Mouse (Mus musculus): ENCODE results near the gene Hdgfl2. TPM values are rescaled to one million over a fixed set of nuclear protein-coding genes. Genes with fewer than 3 reads are reported as not detected.

The Hdgfl2 gene
- total and polyA plus RNA-seq, 3 experiments = 35.3 to 93.6 (median 68.9) TPM

DNA sequence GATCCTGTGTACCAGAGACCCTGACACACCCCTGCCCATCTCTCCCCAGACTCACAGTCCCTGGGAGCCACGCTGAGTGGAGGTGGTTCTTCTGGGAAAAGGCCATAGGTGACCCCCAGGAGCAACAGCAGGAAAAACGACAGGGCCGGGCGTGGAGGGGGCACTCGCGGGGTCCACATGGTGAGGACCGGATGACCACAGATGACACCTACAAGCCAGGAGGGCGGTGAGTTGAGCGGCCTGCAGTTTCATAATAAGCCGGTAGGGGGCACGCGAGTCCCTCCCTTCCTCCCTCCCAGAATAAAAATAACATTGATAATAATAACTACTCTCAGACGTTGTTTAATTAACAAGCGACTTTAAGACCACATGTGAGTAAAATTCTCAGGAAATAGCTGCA, 53.2 kb downstream of the Hdgfl2 start:
- Histone ChIP-seq H3K27me3 (replicated peaks) (peaks cover 29% of the 10 kb centered on the region), H3K9me3 (replicated peaks; ENCODE audit: low read length) (peaks cover 3% of the 10 kb centered on the region), H3K36me3 (replicated peaks in 1 of 2; ENCODE audit: control insufficient read depth in 1 of 2, insufficient read depth in 1 of 2, low read length in 1 of 2) (peaks cover 0 to 22% of the 10 kb centered on the region in 2 experiments), H3K27ac (ENCODE audit: insufficient read depth, low read depth) (no peak overlapping the region), H3K4me3 (replicated peaks in 1 of 3; ENCODE audit: low read depth in 2 of 3, low read length in 2 of 3, poor library complexity in 1 of 3) (peak overlapping the region in 1 of 3 experiments; percentile 40), H3K9ac (ENCODE audit: insufficient read depth, low read depth) (no peak overlapping the region), H3K4me1 (ENCODE audit: control insufficient read depth in 1 of 2, insufficient read depth in 2 of 2) (peaks cover 3 to 43% of the 10 kb centered on the region in 2 experiments; a peak in 3 of 4 replicates), H3K79me2 (replicated peaks; ENCODE audit: control insufficient read depth, extremely low read depth, insufficient read depth, poor library complexity, severe bottlenecking) (no peaks in the 10 kb centered on the region), H3K4me2 (ENCODE audit: insufficient read depth, low read depth, poor library complexity, severe bottlenecking) (peak overlapping the region; percentile 69; the same call in 1 of the 2 replicates)
- peak; percentile 63 for DNase-seq (ENCODE audit: extremely low read depth)
- TF ChIP-seq CTCF (conservative IDR thresholded peaks at IDR 0.05 in 1 of 2, IDR thresholded peaks at IDR 0.05 in 1 of 2; ENCODE audit: low read depth in 2 of 2, low read length in 2 of 2) (peak; percentile 78 to 86), USF1 (IDR thresholded peaks at IDR 0.05; ENCODE audit: low read depth, low read length) (no peak), USF2 (conservative IDR thresholded peaks at IDR 0.05; ENCODE audit: low read depth, low read length) (no peak), ELF1 (IDR thresholded peaks at IDR 0.05; ENCODE audit: low read depth, low read length) (no peak), MYC (IDR thresholded peaks at IDR 0.05; ENCODE audit: low read depth, low read length) (no peak; the same call in 1 of the 2 replicates), SIN3A (IDR thresholded peaks at IDR 0.05; ENCODE audit: low read length) (no peak), KAT2A (IDR thresholded peaks at IDR 0.05; ENCODE audit: insufficient replicate concordance, low read length) (no peak), PAX5 (IDR thresholded peaks at IDR 0.05; ENCODE audit: low read length) (no peak), MAZ (IDR thresholded peaks at IDR 0.05; ENCODE audit: low read depth, low read length) (no peak), CHD2 (IDR thresholded peaks at IDR 0.05; ENCODE audit: low read length) (no peak), ZC3H11A (IDR thresholded peaks at IDR 0.05; ENCODE audit: low read depth, low read length) (no peak), TCF12 (IDR thresholded peaks at IDR 0.05; ENCODE audit: low read depth, low read length) (no peak), SMC3 (IDR thresholded peaks at IDR 0.05; ENCODE audit: low read depth, low read length) (peak; percentile 66), GABPA (IDR thresholded peaks at IDR 0.05; ENCODE audit: insufficient replicate concordance, low read depth, low read length) (no peak), MEF2A (IDR thresholded peaks at IDR 0.05; ENCODE audit: borderline replicate concordance, low read depth, low read length) (no peak), MAFK (IDR thresholded peaks at IDR 0.05; ENCODE audit: insufficient replicate concordance, low read length) (no peak), JUN (IDR thresholded peaks at IDR 0.05; ENCODE audit: insufficient read depth, low read depth, low read length) (no peak), MAX (IDR thresholded peaks at IDR 0.05; ENCODE audit: low read length) (peak; percentile 35; the same call in 1 of the 2 replicates), JUND (conservative IDR thresholded peaks at IDR 0.05; ENCODE audit: low read depth, low read length) (no peak), RAD21 (IDR thresholded peaks at IDR 0.05; ENCODE audit: low read depth, low read length) (peak; percentile 80)
- dilution Hi-C loops (cut with MboI; ENCODE audit: extremely low pct_ligation_motif_present, extremely low pct_unique_long_range_greater_than_20kb, low sequenced_read_pairs) = no loop called here
- in situ Hi-C loops (cut with MboI; ENCODE audit: low pct_ligation_motif_present, low pct_unique_long_range_greater_than_20kb, low sequenced_read_pairs) = loop anchor here (5.0 kb wide), 1 partner anchor 130 kb away; no protein-coding TSS in a partner anchor
